Mouse (Mus musculus) kidney, embryonic 14.5 days (tissue): ENCODE results near the gene Hoxd4. TPM values are rescaled to one million over a fixed set of nuclear protein-coding genes. Genes with fewer than 3 reads are reported as not detected.

Experiments used
- ATAC-seq: fragments of 200-750 bp; cut with Nextera tagmentation; 2 replicates; pipeline ENCODE4 v1.8.0; 2017; ENCODE audit warnings: moderate number of reproducible peaks, mild to moderate bottlenecking, moderate TSS enrichment, moderate library complexity; ENCODE audit not compliant: low FRiP score, low TSS enrichment
- H3K27ac ChIP-seq: fragments of 300-500 bp; sonication (generic); 2 replicates; pipeline ENCODE4 v1.5.1; 2014; ENCODE audit warnings: low read depth, mild to moderate bottlenecking, low read length, moderate library complexity, mixed read lengths
- H3K27me3 ChIP-seq: fragments of 300-500 bp; sonication (generic); 2 replicates; pipeline ENCODE4 v1.6.1; 2014; ENCODE audit warnings: mild to moderate bottlenecking, low read length; ENCODE audit not compliant: control insufficient read depth, insufficient read depth
- H3K36me3 ChIP-seq: fragments of 300-500 bp; sonication (generic); 2 replicates; pipeline ENCODE4 v1.6.1; 2014; ENCODE audit warnings: low read length, mixed read lengths; ENCODE audit not compliant: control insufficient read depth, insufficient read depth
- H3K4me1 ChIP-seq: fragments of 300-500 bp; sonication (generic); 2 replicates; pipeline ENCODE4 v1.6.1; 2014; ENCODE audit warnings: low read length, mixed read lengths; ENCODE audit not compliant: control insufficient read depth, insufficient read depth
- H3K4me2 ChIP-seq: fragments of 300-500 bp; sonication (generic); replicated peaks from 2 replicates; pipeline ENCODE4 v1.6.1; 2014; ENCODE audit warnings: low read depth, mild to moderate bottlenecking, low read length
- H3K4me3 ChIP-seq: fragments of 300-500 bp; sonication (generic); 2 replicates; pipeline ENCODE4 v1.5.1; 2014; ENCODE audit warnings: mild to moderate bottlenecking, low read length
- H3K9ac ChIP-seq: fragments of 300-500 bp; sonication (generic); 2 replicates; pipeline ENCODE4 v1.6.1; 2014; ENCODE audit warnings: low read depth, mild to moderate bottlenecking, low read length, moderate library complexity
- H3K9me3 ChIP-seq: fragments of 300-500 bp; sonication (generic); 2 replicates; pipeline ENCODE4 v1.6.1; 2016; ENCODE audit warnings: low read length; ENCODE audit not compliant: control insufficient read depth
- WGBS: fragments of 180-500 bp; shearing (Covaris S2); extraction: QIAGEN DNeasy Blood & Tissue Kit; methylation state at CpG from one replicate; pipeline ENCODE4 v1.1.7; 2014; 5-methylcytosine and 5-hydroxymethylcytosine counted together
- polyA plus RNA-seq: library from polyadenylated mRNA; unstranded; fragments of >200 nt; fragmentation: Nextera tagmentation; extraction: Ambion mirVana; gene quantifications from 2 replicates; pipeline ENCODE4 v1.2.1, GENCODE M21; 2014

The Hoxd4 gene
- polyA plus RNA-seq, 1 experiment from 2014 or later, result 6.3 TPM

DNA sequence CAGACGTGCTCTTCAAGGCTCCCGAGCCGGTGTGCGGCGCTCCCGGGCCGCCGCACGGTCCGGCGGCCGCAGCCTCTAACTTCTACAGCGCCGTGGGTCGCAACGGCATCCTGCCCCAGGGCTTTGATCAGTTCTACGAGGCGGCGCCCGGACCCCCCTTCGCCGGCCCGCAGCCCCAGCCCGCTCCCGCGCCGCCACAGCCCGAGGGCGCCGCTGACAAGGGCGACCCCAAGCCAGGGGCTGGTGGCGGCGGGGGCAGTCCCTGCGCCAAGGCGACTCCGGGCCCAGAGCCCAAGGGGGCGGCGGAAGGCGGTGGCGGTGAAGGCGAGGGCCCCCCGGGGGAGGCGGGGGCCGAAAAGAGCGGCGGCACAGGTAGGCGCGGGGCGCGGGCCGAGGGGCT is 28.9 kb upstream of the Hoxd4 start:
- Histone ChIP-seq H3K9ac (peak overlapping the region; percentile 99), H3K4me1 (peaks cover 6% of the 10 kb centered on the region), H3K4me3 (peak overlapping the region; percentile 85), H3K9me3 (no peaks in the 10 kb centered on the region), H3K36me3 (peaks cover 2% of the 10 kb centered on the region; the same call in 1 of the 2 replicates), H3K27ac (peak overlapping the region; percentile 97), H3K27me3 (peaks cover 22% of the 10 kb centered on the region; the same call in 1 of the 2 replicates), H3K4me2 (peak overlapping the region; percentile 85)
- WGBS, result 3% methylated on average over 40 of the region's 51 CpGs
- ATAC-seq, result no peak

DNA sequence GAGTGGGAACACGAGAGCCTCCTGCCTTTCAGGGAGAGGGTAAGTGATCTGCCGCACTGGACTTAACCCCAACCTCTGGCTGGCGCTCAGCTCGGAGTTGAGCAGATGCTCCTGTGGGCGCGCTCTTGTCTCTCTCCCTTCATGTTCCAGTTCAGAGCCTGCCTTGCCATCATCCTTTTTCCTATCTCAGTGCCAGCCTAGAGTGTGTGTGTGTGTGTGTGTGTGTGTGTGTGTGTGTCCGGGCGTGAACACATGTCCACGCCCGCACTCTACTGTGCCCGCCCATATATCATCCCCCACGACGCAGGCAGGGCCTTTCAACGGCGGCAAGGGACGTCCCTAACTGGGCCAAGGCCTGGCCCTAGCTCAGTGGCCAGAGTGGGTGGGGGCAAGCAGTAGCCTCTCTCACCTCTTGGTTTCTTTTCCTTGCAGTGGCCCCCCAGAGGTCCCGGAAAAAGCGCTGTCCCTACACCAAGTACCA is 28.2 kb upstream of the Hoxd4 start:
- peak overlapping the region; percentile 97 for H3K27ac ChIP-seq
- peak overlapping the region; percentile 85 for H3K4me3 ChIP-seq
- peaks cover 3% of the 10 kb centered on the region for H3K4me1 ChIP-seq
- no peaks in the 10 kb centered on the region for H3K9me3 ChIP-seq
- WGBS, result under 1% methylated on average over 18 of the region's 18 CpGs
- H3K27me3 ChIP-seq, result peaks cover 22% of the 10 kb centered on the region; the same call in 1 of the 2 replicates
- H3K36me3 ChIP-seq, result peaks cover 2% of the 10 kb centered on the region; the same call in 1 of the 2 replicates
- H3K4me2 ChIP-seq, result peak overlapping the region; percentile 85
- H3K9ac ChIP-seq, result peak overlapping the region; percentile 99
- peak; percentile 47 for ATAC-seq

DNA sequence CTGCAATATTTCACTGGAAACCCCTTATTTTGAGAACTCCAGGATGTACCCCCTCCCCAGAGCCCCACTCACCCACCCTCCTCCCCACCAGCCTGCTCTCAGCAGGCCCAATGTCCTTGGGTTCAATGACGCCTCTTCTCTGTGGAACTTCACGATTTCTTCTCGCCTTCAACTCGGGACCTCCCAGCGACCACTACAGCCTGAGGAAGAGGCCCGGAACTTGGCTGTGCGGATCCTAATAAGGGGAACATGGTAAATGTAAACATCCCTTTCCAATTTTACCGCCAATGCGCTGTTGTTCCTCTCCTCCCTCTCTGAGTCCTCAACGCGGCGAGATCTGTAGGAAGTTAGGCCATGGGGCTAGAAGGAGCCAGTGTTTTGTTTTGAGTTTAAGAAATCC is 27.6 kb upstream of the Hoxd4 start:
- peaks cover 2% of the 10 kb centered on the region; the same call in 1 of the 2 replicates for H3K36me3 ChIP-seq
- H3K4me1 ChIP-seq, result peaks cover under 1% of the 10 kb centered on the region; the same call in 1 of the 2 replicates
- H3K27ac ChIP-seq, result peak overlapping the region; percentile 97
- H3K9me3 ChIP-seq, result no peaks in the 10 kb centered on the region
- 3% methylated on average over 12 of the region's 12 CpGs for WGBS
- H3K4me3 ChIP-seq, result peak overlapping the region; percentile 85
- peaks cover 22% of the 10 kb centered on the region; the same call in 1 of the 2 replicates for H3K27me3 ChIP-seq
- peak overlapping the region; percentile 85 for H3K4me2 ChIP-seq
- peak overlapping the region; percentile 99 for H3K9ac ChIP-seq
- ATAC-seq, result no peak

DNA sequence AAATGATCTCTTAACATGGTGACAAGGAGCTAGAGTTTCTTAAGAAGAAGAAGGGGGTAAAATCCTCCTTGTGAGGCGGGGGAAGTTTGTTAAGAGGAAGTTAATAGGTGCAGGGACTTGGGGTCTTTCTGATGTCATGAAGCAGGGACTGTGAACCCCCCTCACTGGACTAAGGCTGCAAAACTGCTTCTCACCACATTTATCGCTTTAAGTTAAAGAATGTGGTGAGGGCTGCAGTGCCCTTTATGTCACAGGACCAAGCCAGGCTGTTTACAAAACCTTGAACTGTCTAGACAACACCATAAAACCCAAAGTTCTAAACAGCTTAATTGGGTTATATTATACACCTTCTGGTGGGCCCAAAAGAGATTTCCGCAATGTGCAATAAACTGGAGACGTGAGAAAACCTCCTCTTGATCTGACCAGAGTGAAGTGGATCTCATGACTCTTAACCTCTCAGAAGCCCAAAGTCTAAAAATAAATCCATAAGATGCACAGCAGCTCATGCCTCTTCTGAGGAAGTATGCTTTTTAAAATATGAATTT is 26.6 kb upstream of the Hoxd4 start:
- H3K36me3 ChIP-seq, result peaks cover 2% of the 10 kb centered on the region; the same call in 1 of the 2 replicates
- peak overlapping the region; percentile 97; the same call in 1 of the 2 replicates for H3K27ac ChIP-seq
- no peak for ATAC-seq
- H3K4me2 ChIP-seq, result peak overlapping the region; percentile 85
- H3K4me3 ChIP-seq, result peak overlapping the region; percentile 85
- H3K9ac ChIP-seq, result peak overlapping the region; percentile 99
- no peaks in the 10 kb centered on the region for H3K9me3 ChIP-seq
- 7% methylated on average over 4 of the region's 4 CpGs for WGBS
- peaks cover 20% of the 10 kb centered on the region; the same call in 1 of the 2 replicates for H3K27me3 ChIP-seq
- no peaks in the 10 kb centered on the region for H3K4me1 ChIP-seq

DNA sequence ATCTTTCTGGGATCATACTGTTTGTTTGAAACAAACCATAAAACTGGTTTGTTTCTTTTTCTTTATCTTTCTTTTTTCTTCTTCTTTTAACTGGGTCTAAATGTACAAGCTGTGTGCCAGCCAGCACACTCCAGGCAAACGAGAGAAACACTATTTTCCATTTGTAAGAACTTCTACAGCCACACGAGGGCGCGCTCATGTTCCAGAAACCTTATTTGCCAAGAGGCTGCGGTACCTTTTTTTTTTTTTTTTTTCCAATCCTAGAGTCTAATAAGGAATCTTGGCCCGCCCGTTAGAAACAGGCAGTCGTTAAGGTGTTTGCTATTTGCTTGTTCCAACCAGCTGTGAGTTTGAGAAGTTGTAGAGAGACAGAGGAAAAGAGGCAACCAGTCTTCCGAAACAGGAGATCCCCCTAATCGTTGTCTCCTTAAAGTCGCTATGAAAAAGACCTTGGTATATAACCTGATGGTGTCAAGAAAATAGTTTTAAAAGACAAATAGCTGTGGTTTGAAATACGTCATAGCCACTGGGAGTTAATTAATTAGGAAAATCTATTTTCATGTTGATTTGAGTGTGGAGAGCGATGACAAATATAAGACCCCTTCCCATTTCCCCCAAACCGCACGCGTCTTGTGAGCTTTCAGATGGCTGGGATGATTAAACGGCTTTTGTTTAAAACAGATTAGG is 25.3 kb upstream of the Hoxd4 start:
- Histone ChIP-seq H3K36me3 (peaks cover 2% of the 10 kb centered on the region; the same call in 1 of the 2 replicates), H3K4me3 (peak overlapping the region; percentile 85), H3K27ac (peak overlapping the region; percentile 94), H3K4me1 (no peaks in the 10 kb centered on the region), H3K27me3 (peaks cover 14% of the 10 kb centered on the region; the same call in 1 of the 2 replicates), H3K4me2 (peak overlapping the region; percentile 85), H3K9me3 (no peaks in the 10 kb centered on the region), H3K9ac (peak overlapping the region; percentile 92)
- no peak for ATAC-seq
- 2% methylated on average over 17 of the region's 17 CpGs for WGBS

DNA sequence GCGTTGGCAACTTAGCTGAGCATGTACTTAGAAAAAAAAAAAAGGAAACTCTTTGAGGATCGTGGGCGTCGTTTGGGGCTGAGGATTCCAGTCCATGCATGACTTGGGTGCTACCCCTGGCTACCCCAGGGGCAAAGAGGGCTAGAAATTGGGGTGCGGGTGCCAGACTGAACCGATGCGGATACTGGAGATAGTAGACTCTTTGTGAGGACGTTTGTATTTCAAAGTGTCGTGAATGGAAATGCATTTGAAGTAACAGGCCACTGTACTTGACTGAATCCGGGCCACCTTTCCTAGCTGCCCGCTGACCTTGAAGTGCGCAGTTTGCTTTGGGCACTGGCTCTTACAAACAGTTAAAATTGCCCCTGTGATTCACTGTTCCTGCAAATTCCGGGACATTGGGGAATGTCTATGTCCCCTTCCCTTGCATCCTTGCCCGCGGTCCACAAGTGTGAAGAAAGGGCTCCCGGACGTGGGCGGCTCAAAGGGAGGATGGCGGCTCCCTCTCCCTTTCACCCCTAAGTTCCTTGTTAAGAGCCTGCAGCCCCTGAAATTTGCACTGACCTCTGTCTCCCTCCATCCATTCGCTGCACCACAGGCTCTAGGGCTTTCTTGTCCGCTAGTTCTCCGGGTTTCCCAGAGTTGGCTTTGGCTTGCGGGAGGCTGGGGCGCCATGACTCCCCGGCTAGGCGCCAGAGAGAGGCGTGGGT is 24.6 kb upstream of the Hoxd4 start:
- peak overlapping the region; percentile 85 for H3K4me3 ChIP-seq
- peaks cover 2% of the 10 kb centered on the region; the same call in 1 of the 2 replicates for H3K36me3 ChIP-seq
- H3K27ac ChIP-seq, result peak overlapping the region; percentile 94
- ATAC-seq, result no peak
- 0 out of 2 replicates have a peak, but pooled peaks cover 3% of the 10 kb centered on the region for H3K4me1 ChIP-seq
- H3K9ac ChIP-seq, result peak overlapping the region; percentile 92
- H3K4me2 ChIP-seq, result peak overlapping the region; percentile 85
- WGBS, result under 1% methylated on average over 27 of the region's 27 CpGs
- H3K9me3 ChIP-seq, result no peaks in the 10 kb centered on the region
- H3K27me3 ChIP-seq, result peaks cover 10% of the 10 kb centered on the region; the same call in 1 of the 2 replicates

DNA sequence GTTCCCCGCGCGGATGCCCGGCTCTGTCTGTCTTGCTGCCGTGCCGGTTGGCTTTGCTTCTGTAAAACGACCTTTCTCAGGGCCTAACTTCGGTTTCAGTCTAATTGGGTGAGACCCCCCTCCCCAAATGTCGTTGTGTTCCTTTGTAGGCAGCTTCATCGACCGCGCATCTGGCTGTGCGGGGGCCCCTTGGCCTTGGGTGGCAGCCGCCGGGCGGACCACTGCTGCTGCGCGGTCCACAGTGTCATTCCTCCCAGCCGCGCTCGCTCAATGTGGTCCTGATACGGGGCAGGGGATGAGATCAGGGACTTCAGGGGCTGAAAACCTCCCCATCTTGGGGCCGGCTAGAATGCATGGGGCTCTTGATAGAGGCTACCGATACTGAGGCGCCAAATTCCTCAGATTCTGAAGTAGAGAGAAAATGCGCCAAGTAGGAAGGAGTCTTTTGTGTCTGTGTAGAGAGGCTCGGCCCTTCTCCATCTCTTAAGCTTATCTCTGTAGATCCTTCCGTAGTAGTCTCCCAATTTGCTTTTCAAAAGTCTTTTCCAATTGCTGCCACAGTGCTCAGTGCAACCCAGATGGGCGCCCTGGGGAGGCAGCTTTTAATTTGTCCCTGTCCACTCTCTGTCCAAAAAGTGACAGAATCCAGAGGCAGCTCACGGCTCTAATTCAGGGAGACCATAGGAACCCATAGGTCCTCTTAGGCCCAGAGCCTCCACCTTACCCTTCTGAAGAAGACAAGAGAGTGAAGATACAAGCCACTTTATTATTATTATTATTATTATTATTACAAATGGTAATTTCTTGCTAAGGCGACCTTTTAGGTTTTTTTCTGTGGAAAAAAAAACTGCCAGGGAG is 23.8 kb upstream of the Hoxd4 start:
- peaks cover 11% of the 10 kb centered on the region; the same call in 1 of the 2 replicates for H3K27me3 ChIP-seq
- H3K4me1 ChIP-seq, result 0 out of 2 replicates have a peak, but pooled peaks cover 5% of the 10 kb centered on the region
- no peak for ATAC-seq
- 2% methylated on average over 31 of the region's 31 CpGs for WGBS
- peak overlapping the region; percentile 92 for H3K9ac ChIP-seq
- peaks cover 2% of the 10 kb centered on the region; the same call in 1 of the 2 replicates for H3K36me3 ChIP-seq
- H3K4me3 ChIP-seq, result peak overlapping the region; percentile 85
- peak overlapping the region; percentile 94 for H3K27ac ChIP-seq
- H3K4me2 ChIP-seq, result peak overlapping the region; percentile 85
- no peaks in the 10 kb centered on the region for H3K9me3 ChIP-seq
